Mouse (Mus musculus) layer of hippocampus, postnatal 36 days (tissue): Measurements from ENCODE around the gene Agbl2. TPM values are rescaled to one million over a fixed set of nuclear protein-coding genes. Genes with fewer than 3 reads are reported as not detected.
A peak's percentile ranks its signal among the peaks of the same experiment; 100 is the strongest.
"Not testable (repeated sequence)": the region's sequence is repeated elsewhere in the genome, so short reads cannot be mapped to it uniquely, and the experiment has no call there.

Source experiments
- DNase-seq, 2 experiments: peaks; one replicate each; pipeline ENCODE4 v3.0.0; 2022
- total RNA-seq, 2 experiments: library from RNA; stranded (reverse); gene quantifications; 2 replicates each; pipeline ENCODE4 v1.2.3; 2021

Gene Agbl2
- total RNA-seq, 2 experiments from 2014 or later: 0.47 to 0.78 TPM

DNA sequence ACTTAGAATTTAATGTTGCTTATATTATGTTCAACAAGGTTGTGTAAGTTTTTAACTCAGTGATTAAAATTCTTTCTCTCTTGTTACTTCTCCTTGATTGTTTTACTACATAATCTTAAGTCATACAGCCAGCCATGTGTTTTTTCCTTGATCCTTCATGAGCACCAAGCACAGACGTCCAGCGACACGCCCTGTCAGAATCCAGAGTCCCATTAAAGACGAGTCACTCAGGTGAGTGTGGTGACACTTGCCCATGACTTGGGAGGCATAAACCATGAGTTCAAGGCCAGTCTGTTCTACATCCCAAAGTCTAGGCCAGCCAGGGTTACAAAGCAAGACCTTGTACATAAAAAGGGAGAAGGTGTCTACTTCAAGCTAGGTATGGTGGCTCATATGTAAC lies 33.6 kb downstream of the Agbl2 start:
- no peak for DNase-seq

DNA sequence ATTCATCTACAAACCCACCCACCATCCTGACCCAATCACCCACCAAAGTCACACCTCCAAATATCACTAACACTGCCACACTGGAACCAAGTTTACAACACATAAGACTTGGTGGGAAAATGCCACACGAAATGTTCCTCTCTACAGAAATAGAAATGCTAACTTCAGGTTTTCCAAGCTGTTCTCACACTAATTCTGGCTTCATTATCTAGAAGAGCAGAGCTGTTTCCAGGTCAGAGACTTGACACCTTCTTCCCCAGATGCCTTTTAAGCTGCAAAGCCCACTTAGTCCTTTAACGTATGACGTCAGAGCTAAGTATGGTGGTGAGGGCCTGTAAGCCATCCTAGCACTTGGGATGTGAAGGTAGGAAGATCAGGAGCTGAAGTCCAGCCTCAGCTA lies 36.2 kb downstream of the Agbl2 start:
- no peak for DNase-seq

DNA sequence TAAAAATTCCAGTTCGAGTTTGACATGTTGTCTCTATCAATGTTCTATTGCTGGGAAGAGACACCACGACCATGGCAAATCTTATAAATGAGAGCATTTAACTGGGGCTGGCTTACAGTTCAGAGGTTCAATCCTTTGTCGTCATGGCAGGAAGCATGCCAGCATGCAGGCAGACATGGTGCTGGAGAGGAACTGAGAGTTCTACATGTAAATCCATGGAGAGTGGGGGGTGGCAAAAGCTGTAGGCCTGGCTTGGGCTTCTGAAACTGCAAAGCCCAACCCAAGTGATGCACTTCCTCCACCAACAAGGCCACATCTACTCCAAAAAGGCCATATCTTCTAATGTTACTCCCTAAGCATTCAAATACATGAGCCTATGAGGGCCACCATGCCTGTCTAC lies 38.4 kb downstream of the Agbl2 start:
- DNase-seq: no peak

DNA sequence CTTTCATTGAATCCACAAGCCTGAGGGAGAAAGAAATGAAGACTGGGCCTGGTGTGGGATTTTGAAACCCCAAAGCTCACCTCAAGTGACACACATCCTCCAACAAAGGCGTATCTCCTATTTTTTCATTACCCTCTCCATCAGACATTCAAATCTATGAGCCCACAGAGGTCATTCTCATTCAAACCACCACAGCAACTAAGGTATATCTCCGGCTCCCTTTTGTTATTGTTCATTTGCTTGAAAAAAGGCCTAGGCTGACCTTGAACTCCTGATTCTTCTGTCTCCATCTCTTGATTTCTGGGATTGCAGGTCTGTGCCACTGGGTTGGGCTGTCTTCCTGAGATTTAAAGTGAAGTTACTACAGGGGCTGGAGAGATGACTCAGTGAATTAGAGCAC lies 40.5 kb downstream of the Agbl2 start:
- DNase-seq: no peak

DNA sequence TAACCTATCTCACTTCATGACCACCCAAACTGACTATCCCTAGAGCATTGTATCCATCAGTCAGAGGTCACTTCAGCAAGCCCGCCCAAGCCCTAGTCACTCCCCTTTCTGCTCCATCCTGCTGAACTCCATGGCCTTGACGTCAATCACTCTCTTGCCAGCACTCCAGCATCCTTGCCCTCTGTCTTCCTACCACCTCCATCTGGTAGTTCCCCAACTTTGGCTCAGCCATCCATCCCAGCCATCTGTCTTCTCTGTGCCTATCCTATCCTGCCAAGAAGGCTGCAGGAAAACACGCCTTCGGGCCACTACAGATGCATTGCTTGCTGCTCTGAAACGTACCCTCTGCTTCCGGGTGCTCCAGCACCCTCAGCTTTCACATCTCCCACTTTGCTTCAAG lies 41.3 kb downstream of the Agbl2 start:
- DNase-seq: peak; percentile 62 to 65

DNA sequence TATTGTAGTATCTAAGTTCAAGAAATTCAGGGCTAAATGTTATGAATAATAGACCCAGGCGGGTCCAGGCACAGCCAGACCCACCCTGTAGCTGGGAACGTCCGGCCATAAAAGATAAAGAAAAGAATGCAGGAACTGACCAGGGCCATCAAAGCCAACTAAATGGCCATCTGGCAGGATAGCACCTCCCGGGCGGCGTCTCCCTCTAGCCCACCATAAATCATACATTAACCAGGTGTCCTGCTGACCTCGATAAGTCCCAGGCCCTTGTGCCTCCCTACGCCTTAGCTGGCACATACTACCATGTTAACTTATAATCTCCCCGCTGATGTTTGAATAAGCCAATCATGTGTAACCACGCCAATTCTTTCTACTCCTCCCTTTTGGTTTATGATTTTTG lies 42.0 kb downstream of the Agbl2 start:
- not testable (repeated sequence) for DNase-seq

DNA sequence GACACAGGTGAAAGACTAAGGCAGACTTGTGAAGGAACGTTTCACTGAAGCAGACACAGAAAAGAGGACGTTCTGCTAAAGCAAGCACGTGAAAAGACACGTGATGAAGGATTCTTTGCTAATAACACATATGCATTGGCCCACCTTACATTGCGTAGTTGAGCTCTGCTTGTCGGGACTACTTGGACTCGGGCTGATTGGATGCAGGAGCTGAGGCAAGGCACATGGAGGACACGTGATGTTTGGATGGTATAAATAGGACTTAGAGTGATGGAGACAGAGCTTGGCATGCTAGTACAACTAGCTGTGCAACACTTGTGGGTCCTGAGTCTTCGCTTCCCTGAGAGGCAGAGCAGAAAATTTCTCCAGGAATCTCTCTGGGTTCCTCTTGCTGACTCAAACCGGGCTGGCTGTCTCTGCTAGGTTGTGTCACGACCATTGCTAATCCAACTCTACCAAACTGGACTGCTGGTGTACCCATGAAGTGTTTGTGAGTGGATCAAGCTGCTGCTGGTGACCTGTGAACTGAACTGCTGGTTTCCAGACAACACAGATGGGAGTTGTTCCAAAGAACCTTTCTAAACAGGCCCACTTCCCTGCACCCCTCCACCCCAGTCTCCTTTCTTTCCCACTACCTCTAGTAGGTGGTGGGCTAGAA lies 43.1 kb downstream of the Agbl2 start:
- no peak for DNase-seq

DNA sequence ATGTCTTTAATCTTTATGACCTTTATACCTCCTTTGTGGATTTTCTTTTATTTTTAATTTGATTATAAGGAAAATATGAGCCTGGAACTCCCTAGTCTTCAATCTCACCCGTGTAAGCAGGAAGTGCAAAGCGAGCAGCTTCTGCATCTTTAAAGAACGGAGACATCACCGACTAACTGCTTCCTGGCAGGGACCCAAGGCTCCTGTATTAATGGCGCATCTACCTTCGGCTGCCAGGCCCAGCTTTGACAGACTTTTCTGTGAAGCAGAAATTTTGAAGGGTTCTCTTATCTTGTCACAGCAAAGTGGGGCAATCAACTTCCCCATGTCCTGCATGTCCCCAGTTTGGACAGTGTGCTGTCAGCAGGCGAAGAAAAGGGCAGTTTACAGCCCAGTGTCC lies 46.2 kb downstream of the Agbl2 start:
- no peak for DNase-seq

DNA sequence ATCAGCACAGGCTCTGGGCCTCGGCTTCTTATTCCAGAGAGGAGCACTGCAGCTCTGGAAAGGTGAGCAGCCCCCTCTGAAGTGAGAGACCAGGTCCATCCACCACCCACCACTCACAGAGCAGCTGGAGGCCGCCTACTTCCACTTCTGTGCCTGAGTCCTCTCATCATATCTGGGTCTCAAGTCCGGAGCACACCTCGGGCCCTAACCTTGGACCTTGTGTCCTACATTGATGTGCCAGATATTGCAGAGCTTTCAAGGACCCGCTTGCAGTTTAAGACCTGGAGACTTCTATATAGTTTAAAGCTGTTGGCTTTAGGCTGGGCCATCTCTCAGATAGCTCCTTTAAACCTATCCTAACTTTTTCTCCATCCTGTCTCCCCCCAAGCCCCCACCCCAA lies 51.0 kb downstream of the Agbl2 start:
- DNase-seq: no peak

DNA sequence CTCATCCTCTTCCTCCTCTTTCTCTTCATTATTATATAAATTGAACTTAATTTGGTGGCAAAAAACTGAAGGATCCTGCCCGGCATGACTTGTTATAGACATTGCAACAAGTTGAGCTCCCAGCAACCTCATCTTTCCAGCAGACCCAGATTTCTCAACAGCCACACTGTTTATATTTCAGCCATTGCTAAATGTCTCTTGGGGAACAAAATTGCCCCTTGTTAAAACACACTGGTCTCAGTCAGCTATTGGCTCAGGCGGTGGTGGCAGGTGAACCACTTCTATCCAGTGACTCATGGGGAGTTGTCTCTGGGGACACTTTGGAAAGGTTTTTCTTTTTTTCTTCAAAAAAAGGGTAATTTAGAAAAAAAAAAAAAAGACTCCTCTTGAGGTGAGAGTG lies 56.1 kb downstream of the Agbl2 start:
- no peak for DNase-seq

DNA sequence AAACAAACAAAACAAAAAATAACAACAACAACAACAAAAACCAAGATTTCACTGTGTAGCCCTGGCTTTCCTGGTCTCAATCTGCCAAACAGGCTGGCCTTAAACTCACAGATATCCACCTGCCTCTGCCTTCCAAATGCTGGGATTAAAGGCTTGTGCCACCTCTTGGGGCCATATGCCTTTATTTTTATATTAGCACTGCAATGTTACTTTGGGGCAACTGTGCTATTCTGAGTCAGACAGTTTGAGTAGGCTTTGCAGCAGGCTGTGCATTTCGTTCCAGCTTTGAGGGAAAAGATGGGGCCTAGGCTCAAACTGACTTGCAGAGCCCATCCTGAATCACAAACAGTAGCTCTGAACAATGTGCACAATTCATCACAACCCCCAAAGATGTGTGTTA lies 61.1 kb downstream of the Agbl2 start:
- peak; percentile 28 to 31 for DNase-seq

DNA sequence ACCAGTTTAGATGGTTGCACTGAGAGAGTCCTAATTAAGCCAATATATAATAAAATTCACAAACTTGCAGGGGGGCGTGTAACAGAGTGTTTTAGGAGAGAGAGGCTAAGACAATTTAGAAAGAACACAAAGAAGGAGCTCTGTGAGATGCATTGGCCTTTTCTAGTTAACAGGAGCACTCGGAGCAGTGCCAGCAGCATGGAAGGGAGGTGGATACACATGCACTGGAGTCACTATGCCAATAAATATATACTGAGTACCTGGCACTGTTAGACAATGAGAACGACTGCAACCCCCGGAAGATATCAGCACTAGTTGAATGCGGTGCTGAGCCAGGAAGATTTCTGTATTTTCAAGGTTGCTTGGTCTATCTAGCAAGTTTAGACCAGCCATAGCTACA lies 61.7 kb downstream of the Agbl2 start:
- DNase-seq: no peak

DNA sequence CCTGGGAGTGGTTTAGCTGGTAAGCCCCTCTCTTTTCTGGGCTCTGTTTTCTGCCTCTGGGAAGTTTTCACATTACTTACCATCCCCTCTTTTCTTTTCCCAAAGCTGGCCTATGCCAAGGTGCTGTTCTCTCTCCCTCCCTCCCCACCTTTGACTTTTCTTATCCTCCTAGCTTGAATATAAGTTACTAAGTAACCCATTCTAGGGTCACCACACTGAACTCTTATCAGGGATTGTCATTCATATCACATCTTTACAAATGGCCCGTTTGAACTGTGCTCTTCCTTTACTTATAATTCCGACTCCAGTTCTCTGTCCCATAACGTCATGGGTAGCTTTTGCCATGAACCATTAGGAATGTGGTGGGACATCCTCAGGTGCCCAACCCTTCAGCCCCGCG lies 62.7 kb downstream of the Agbl2 start:
- no peak for DNase-seq

DNA sequence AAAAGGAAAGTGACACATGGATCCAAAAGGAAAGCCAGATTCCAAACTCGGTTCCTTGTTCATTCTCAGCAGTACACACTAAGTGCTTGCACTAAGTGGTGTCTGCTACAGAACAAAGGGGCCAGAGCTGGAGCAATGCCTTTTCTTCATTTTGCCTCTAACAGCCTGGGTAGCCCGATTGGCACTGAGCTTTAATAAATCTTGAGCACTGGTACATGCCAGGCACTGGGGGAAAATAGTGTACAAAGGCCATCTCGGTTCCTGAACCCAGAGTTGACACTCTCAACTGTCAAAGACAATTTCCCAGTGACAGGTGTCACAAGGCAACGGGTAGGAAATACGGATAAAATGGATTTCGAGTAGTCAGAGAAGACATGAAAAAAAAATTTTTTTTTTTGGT lies 63.6 kb downstream of the Agbl2 start:
- no peak for DNase-seq

DNA sequence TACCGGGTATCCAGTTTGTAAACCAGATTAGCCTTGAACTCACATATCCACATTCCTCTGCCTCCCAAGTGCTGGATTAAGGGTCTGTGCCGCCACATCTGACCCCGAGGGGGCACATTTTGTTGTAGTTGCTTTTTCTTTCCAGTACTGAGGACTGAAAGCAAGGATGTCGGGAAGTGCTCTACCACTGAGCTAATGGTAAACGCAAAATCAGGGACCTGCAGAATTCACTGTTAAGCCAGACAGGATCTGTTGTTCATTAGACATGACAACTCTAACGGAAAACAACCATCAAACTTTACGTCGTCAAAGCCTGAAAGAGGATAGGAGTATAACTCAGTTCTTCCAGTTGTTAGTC lies 64.0 kb downstream of the Agbl2 start:
- no peak for DNase-seq

DNA sequence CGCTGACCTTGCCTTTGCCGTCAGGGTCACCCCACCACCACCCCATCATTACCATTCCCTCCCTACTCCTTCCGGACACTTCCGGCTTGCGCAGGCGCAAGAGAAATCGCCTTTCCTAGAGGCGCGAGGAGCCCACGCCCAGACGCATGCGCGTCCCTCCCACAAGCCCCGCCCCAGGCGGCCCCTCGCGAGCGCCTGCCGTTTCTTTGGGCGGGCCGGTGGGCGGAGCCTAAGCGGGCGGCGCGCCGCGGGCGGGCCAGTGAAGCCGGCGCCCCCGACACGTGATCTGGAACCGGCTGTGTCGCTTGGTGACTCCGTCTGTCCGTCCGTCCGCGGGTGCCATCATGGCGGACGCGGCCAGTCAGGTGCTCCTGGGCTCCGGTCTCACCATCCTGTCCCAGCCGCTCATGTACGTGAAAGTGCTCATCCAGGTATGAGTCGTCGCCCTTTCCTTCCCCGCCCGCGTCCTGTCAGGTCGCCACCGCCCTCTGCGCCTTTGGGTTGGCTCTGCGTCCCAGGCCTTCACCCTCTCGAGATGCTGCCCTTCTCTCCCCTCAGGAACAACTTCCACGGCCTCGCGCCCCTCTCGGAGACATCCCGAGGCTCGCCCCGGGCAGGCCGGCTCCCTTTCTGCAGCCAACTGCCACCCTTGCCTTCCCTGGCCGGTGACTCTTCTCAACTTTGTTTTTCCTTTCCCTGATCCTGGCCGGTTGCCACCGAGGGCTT lies 64.6 kb downstream of the Agbl2 start, which contains the start of gene Mtch2:
Gene Mtch2 (plus strand): TSS at position 201 of the 726 bp plus-strand sequence.
- DNase-seq: peak; percentile 98

DNA sequence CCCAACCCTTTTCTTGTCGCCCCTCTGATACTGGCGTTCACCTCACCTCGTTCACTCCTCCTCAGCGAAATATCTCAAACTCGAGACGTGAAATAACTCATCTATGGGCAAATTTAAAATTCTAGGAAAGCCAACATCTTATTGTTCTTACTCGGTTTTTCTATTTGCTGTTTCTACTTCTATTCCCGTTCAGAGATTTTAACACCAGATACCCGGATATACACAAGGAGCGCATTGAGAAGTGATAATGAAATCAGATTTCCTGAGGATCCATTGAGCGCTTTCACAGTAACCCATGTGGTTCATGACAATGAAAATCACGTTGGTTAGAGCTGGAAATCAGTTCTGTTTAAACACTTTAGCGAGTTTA lies 65.1 kb downstream of the Agbl2 start:
- no peak for DNase-seq

DNA sequence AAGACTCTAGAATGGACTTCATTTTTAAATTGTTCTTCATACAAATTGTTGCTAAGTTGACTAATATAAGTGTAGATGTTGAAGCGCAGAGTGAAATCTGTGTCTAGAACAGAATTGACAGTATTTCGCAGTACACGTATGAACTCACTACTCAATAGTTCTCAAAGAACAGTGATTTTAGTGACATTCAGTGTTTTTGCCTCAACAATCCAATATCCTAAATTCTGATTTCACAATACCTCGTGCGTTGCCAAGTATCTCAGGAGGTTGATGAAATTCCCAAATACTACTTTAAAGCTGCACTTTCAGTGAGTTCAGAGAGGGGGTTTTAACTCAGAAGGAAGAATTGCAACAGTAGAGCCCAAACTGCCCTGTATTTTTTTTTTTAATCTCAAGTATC lies 65.8 kb downstream of the Agbl2 start:
- no peak for DNase-seq

DNA sequence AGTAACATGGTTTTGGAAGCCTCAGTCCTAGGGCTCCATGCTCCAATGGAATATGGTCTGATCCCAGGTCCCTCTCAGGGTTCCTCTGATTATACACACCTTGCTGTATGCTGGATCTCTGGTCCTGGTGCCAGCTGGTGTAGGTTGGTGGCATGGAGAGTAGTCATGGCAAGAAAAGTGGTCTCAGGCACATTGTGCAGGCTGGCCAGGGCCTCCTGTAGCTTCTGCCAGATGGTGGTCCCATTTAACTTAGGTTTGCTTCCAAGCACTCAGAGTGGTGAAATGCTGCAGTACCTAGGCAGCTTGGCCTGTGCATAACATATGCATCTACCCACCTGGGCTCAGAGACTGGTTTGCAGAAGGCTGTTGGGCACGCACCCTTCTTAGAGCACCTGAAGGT lies 67.9 kb downstream of the Agbl2 start:
- DNase-seq: no peak

DNA sequence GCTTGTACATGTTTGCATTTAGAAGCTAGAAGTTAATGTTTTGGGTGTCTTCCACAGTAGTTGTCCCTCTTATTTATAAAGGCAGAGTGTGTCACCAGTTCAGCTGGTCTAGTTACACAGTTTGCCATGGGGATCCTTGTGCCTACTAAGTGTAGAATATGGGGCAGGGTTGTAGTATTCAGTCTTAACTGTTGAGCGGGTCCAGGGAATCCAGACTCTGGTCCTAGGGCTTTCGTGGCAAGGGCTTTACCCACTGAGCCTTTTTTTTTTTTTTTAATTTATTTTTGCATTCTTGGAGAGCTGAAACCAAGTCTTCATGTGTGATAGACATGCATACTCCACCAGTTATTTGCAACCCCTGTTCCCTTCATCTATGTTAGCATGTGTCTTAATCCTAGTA lies 79.0 kb downstream of the Agbl2 start:
- no peak for DNase-seq

DNA sequence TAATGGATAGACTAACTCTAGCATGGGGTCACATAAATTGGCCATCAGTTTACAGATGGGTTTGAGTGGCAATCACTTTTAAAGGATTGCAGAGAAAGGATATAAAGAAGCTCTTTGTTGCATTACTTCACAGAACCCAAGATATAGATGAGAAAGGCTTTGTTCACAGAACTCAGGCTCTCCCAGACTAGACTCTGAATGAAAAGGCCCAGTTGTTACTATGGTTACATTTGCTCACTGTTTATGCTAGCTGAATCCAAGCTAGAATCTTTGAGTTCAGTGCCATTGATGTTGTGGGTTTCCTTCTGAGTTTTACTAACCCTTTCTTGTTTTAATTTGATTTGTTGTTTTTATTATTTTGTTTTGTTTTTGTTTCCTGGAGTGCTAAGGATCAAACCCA lies 81.7 kb downstream of the Agbl2 start:
- DNase-seq: no peak

DNA sequence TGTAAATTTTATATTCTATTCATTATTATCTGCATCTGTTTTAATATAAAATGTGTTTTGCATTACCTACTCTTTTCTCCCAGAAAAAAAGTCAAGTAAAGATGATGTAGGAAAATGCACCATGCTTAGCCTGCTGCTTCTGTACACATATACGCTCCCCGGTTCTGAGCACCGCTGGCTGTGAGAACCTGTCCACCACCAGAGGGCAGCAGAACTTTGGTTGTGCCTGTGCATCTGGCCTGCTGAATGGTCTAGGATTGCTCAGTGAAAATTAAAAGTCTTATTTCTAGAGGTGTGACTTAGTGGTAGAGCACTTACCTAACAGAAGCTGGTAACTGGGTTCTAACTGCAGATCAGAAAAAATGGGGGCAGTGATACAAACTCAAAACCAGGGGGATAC lies 84.0 kb downstream of the Agbl2 start:
- peak; percentile 80 to 84 for DNase-seq

DNA sequence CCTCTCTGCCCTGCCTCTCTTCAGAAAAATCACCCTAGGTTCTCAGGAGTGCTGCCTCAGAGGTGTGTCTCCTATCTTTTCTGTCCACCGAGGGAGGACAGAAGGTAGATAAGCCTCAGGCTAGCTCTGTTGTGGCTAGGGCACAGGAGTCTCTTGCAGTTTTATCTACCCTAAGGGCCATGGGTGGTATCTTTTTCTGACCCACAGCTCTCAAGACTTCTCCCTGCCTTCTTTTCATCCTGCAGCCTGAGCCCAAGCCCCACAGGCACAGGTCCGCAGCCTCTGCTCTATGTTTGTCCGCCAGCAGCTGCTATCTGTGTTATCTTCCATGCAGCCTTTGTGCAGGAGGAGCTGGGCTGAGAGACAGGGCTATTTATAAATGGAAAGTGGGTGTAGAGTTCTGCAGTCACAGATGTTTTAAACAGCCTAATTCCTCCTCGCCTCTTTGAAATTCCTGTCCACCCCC lies 87.6 kb downstream of the Agbl2 start:
- DNase-seq: no peak

DNA sequence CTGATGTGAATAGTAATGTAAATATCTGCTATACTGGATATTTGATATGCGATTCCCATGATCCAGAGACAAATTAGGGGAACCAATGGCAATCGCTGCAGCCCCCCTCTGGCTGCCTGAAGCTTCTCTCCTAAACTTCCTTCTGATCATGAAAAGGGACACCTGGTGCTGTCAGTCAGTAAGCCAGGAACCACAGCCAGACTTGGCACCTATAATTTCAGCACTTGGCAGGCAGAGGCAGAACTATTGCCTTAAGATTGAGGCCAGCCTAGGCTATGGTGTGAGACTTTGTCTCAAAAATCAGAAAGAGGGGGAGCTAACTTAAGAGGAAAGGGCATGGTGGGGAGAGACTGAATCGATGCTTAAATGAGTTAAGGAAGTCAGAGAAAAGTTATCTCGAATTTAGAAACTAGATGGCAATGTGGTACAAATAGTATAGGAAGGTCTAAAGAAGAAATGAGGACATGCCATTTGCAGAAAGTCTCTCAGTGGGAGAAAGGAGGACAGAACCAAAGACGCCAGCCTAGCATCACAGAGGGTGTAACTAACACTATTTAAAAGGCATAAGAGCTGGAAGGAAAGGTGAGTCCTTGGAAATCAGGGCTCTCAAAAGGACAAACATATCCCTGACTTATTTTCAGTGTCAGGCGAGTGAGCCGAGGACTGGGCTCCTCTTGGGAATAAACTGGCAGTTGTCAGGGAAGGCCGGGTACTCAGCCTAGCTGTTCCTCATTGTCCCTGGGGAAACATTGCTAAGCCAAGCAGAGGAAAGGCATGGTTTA lies 88.8 kb downstream of the Agbl2 start:
- no peak for DNase-seq
